Mouse (Mus musculus): Measurements from ENCODE around the gene Lrig1.

DNA sequence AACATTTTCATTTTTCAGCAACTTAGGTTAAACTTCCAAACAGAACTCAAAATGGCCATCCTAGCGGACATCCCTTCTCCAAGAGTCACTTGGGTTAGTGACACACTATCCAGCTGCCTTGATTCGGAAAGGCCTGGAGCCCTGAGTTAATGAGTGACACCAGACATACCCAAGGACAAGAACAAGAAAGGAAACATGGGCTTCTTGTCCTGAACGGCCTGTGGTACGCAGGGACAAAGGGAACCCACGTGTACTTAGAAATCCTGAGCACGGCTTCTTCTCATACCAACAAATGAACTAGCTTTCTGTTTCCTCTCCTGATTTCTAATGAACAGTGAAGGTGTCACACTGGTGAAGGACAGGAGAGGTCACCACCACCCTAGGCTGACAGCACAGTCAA lies 85.6 kb downstream of the Lrig1 start:
- TF ChIP-seq MAZ (IDR thresholded peaks at IDR 0.05; ENCODE audit: low read depth, low read length) (no peak), GATA1 (IDR thresholded peaks at IDR 0.05; ENCODE audit: low read depth, low read length) (no peak), CTCF (IDR thresholded peaks at IDR 0.05 in 2 of 3, conservative IDR thresholded peaks at IDR 0.05 in 1 of 3; ENCODE audit: control insufficient read depth in 1 of 3, insufficient read depth in 1 of 3, low read depth in 2 of 3, low read length in 3 of 3, poor library complexity in 1 of 3, severe bottlenecking in 1 of 3) (no peak), POLR2A (IDR thresholded peaks at IDR 0.05; ENCODE audit: control insufficient read depth in 1 of 2, insufficient read depth in 1 of 2, low read depth in 1 of 2, low read length in 2 of 2, poor library complexity in 1 of 2) (no peak), HCFC1 (IDR thresholded peaks at IDR 0.05; ENCODE audit: low read depth, low read length) (no peak), MEF2A (IDR thresholded peaks at IDR 0.05; ENCODE audit: extremely low read depth, insufficient replicate concordance, low read depth, low read length, poor library complexity, severe bottlenecking) (no peak), KAT2A (conservative IDR thresholded peaks at IDR 0.05; ENCODE audit: low read depth, low read length) (no peak), ZNF384 (IDR thresholded peaks at IDR 0.05; ENCODE audit: low read depth, low read length) (no peak), USF1 (IDR thresholded peaks at IDR 0.05; ENCODE audit: low read depth, low read length) (no peak), ELF1 (IDR thresholded peaks at IDR 0.05; ENCODE audit: low read depth, low read length) (no peak), RCOR1 (IDR thresholded peaks at IDR 0.05; ENCODE audit: low read depth, low read length) (no peak), POLR2AphosphoS2 (IDR thresholded peaks at IDR 0.05; ENCODE audit: low read length) (no peak), GABPA (IDR thresholded peaks at IDR 0.05; ENCODE audit: low read depth, low read length) (no peak)
